Mouse (Mus musculus): Measurements from ENCODE around the gene Ech1. TPM values are rescaled to one million over a fixed set of nuclear protein-coding genes. Genes with fewer than 3 reads are reported as not detected.

Gene Ech1
- polyA plus RNA-seq, 1 experiment from 2014 or later, result 98.0 TPM

- ATAC-seq (ENCODE audit: low FRiP score, low read depth), result no peak
- no peaks in the 10 kb centered on the region for H3K27me3 ChIP-seq
- H3K4me1 ChIP-seq (replicated peaks), result peaks cover 63% of the 10 kb centered on the region
- no peak overlapping the region for H3K4me3 ChIP-seq
- H3K9me3 ChIP-seq, result no peaks in the 10 kb centered on the region
- no peak overlapping the region for H3K4me2 ChIP-seq
- H3K9ac ChIP-seq, result no peak overlapping the region
- H3K27ac ChIP-seq (replicated peaks), result no peak overlapping the region
- 92% methylated on average over 9 of the region's 9 CpGs for WGBS
- peaks cover 69% of the 10 kb centered on the region for H3K36me3 ChIP-seq
These were observed 9.8 kb upstream of the Ech1 start for GRCm38 (mm10) chr7:28815230-28815629.

GRCm38 (mm10) chr7:28816201-28816600, 8.8 kb upstream of the Ech1 start:
- H3K36me3 ChIP-seq, result peaks cover 79% of the 10 kb centered on the region
- no peak overlapping the region for H3K4me3 ChIP-seq
- H3K27ac ChIP-seq (replicated peaks), result no peak overlapping the region
- H3K9me3 ChIP-seq, result no peaks in the 10 kb centered on the region
- H3K27me3 ChIP-seq, result no peaks in the 10 kb centered on the region
- H3K9ac ChIP-seq, result no peak overlapping the region
- whole genome bisulfite sequencing, result 82% methylated on average over 9 of the region's 9 CpGs
- no peak overlapping the region for H3K4me2 ChIP-seq
- H3K4me1 ChIP-seq (replicated peaks), result peaks cover 72% of the 10 kb centered on the region
- ATAC-seq (ENCODE audit: low FRiP score, low read depth), result no peak

GRCm38 (mm10) chr7:28816920-28817319, 8.1 kb upstream of the Ech1 start:
- 89% methylated on average over 10 of the region's 10 CpGs for WGBS
- no peak overlapping the region for H3K9ac ChIP-seq
- H3K4me1 ChIP-seq (replicated peaks), result peaks cover 73% of the 10 kb centered on the region
- H3K4me3 ChIP-seq, result no peak overlapping the region
- H3K9me3 ChIP-seq, result no peaks in the 10 kb centered on the region
- peaks cover 85% of the 10 kb centered on the region for H3K36me3 ChIP-seq
- H3K4me2 ChIP-seq, result no peak overlapping the region
- H3K27ac ChIP-seq (replicated peaks), result no peak overlapping the region
- no peaks in the 10 kb centered on the region for H3K27me3 ChIP-seq
- ATAC-seq (ENCODE audit: low FRiP score, low read depth), result no peak

- Histone ChIP-seq H3K9me3 (no peaks in the 10 kb centered on the region), H3K9ac (no peak overlapping the region), H3K36me3 (peaks cover 91% of the 10 kb centered on the region), H3K4me2 (no peak overlapping the region), H3K4me3 (no peak overlapping the region), H3K27me3 (no peaks in the 10 kb centered on the region), H3K4me1 (replicated peaks) (peaks cover 71% of the 10 kb centered on the region), H3K27ac (replicated peaks) (no peak overlapping the region)
- ATAC-seq (ENCODE audit: low FRiP score, low read depth), result no peak
- WGBS, result 62% methylated on average over 6 of the region's 6 CpGs
These were observed 7.5 kb upstream of the Ech1 start for GRCm38 (mm10) chr7:28817524-28817923.

DNA sequence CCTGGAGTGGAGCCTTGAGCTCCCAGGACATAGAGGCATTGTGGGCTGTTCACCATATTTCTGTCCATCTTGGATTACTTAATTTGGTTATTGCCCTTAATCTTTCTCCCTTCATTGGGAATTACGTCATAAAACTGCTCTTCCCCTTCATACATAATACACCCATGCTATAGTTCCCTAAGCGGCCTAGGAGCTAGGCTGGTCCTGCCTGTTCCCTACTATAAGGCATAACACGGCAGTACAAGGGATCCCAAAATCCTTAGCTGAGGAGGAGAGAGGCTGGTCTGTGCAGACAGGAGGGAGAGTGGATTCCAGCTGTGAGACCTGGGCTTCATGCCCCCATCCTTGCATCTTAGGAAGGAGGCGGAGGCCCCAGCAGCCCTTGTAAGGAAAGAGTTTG, 7.1 kb upstream of the Ech1 start:
- Histone ChIP-seq H3K4me3 (no peak overlapping the region), H3K27ac (replicated peaks) (no peak overlapping the region), H3K9ac (no peak overlapping the region), H3K27me3 (no peaks in the 10 kb centered on the region), H3K36me3 (peaks cover 92% of the 10 kb centered on the region), H3K9me3 (no peaks in the 10 kb centered on the region), H3K4me2 (no peak overlapping the region), H3K4me1 (replicated peaks) (peaks cover 67% of the 10 kb centered on the region)
- no peak for ATAC-seq (ENCODE audit: low FRiP score, low read depth)
- WGBS, result 79% methylated on average over 4 of the region's 4 CpGs

GRCm38 (mm10) chr7:28818436-28818835, 6.6 kb upstream of the Ech1 start:
- 81% methylated on average over 18 of the region's 18 CpGs for WGBS
- Histone ChIP-seq H3K4me2 (no peak overlapping the region), H3K9me3 (no peaks in the 10 kb centered on the region), H3K4me3 (no peak overlapping the region), H3K27me3 (no peaks in the 10 kb centered on the region), H3K36me3 (peaks cover 88% of the 10 kb centered on the region), H3K4me1 (replicated peaks) (peaks cover 62% of the 10 kb centered on the region), H3K27ac (replicated peaks) (no peak overlapping the region), H3K9ac (no peak overlapping the region)
- ATAC-seq (ENCODE audit: low FRiP score, low read depth), result no peak

- no peak overlapping the region for H3K9ac ChIP-seq
- no peaks in the 10 kb centered on the region for H3K27me3 ChIP-seq
- no peak overlapping the region for H3K4me3 ChIP-seq
- peaks cover 82% of the 10 kb centered on the region for H3K36me3 ChIP-seq
- WGBS, result 80% methylated on average over 4 of the region's 4 CpGs
- H3K9me3 ChIP-seq, result no peaks in the 10 kb centered on the region
- no peak overlapping the region for H3K4me2 ChIP-seq
- peaks cover 58% of the 10 kb centered on the region for H3K4me1 ChIP-seq (replicated peaks)
- no peak overlapping the region for H3K27ac ChIP-seq (replicated peaks)
- no peak for ATAC-seq (ENCODE audit: low FRiP score, low read depth)
These were observed 6.1 kb upstream of the Ech1 start for GRCm38 (mm10) chr7:28818861-28819452.

GRCm38 (mm10) chr7:28819571-28819970, 5.4 kb upstream of the Ech1 start:
- no peaks in the 10 kb centered on the region for H3K9me3 ChIP-seq
- 0 out of 2 replicates have a peak overlapping the region, but pooled peaks have one; percentile 33 for H3K27ac ChIP-seq (replicated peaks)
- ATAC-seq (ENCODE audit: low FRiP score, low read depth), result no peak
- WGBS, result 74% methylated on average over 4 of the region's 4 CpGs
- H3K4me2 ChIP-seq, result no peak overlapping the region
- H3K4me3 ChIP-seq, result no peak overlapping the region
- peaks cover 56% of the 10 kb centered on the region for H3K4me1 ChIP-seq (replicated peaks)
- H3K36me3 ChIP-seq, result peaks cover 76% of the 10 kb centered on the region
- H3K9ac ChIP-seq, result no peak overlapping the region
- H3K27me3 ChIP-seq, result no peaks in the 10 kb centered on the region

- Histone ChIP-seq H3K27ac (replicated peaks) (peak overlapping the region; percentile 57; the same call in 1 of the 2 replicates), H3K9me3 (no peaks in the 10 kb centered on the region), H3K27me3 (no peaks in the 10 kb centered on the region), H3K4me1 (replicated peaks) (peaks cover 54% of the 10 kb centered on the region), H3K4me2 (no peak overlapping the region), H3K4me3 (no peak overlapping the region), H3K9ac (peak overlapping the region; percentile 12; the same call in 1 of the 2 replicates), H3K36me3 (peaks cover 66% of the 10 kb centered on the region)
- no peak for ATAC-seq (ENCODE audit: low FRiP score, low read depth)
- WGBS, result 25% methylated on average over 12 of the region's 12 CpGs
These were observed 4.4 kb upstream of the Ech1 start for GRCm38 (mm10) chr7:28820358-28821260.

DNA sequence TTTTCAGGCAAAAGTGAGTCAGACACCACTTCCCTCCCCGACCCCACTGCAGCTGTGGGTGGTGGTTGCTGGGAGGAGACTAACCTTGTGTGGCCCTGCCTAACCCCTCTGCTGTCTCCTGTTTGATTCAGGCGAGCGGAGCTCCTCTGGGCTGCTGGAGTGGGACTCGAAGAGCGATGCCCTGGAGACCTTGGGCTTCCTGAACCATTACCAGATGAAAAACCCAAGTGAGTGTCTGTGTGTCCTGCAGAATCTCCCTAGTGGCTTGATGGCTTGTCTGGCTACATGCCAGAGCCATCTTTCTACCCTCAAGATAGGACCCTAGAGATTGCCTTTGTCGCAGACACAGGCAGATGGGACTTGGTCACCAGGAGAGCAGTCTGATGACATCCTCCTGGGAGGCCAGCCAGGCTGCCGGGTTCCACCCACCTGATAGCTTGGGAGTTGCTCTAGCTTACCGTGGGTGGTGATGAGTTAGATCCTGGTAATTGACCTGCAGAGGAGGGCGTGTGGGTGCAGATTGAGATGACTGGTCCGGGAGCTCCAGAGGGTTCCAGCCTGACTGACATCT, 3.7 kb upstream of the Ech1 start:
- H3K27ac ChIP-seq (replicated peaks), result 0 out of 2 replicates have a peak overlapping the region, but pooled peaks have one; percentile 12
- H3K9ac ChIP-seq, result no peak overlapping the region
- WGBS, result 36% methylated on average over 10 of the region's 10 CpGs
- no peaks in the 10 kb centered on the region for H3K27me3 ChIP-seq
- H3K9me3 ChIP-seq, result no peaks in the 10 kb centered on the region
- peaks cover 54% of the 10 kb centered on the region for H3K4me1 ChIP-seq (replicated peaks)
- ATAC-seq (ENCODE audit: low FRiP score, low read depth), result no peak
- no peak overlapping the region for H3K4me2 ChIP-seq
- H3K36me3 ChIP-seq, result peaks cover 59% of the 10 kb centered on the region
- no peak overlapping the region for H3K4me3 ChIP-seq

GRCm38 (mm10) chr7:28822556-28822955, 2.5 kb upstream of the Ech1 start:
- 50% methylated on average over 1 of the region's 1 CpGs for WGBS
- peaks cover 43% of the 10 kb centered on the region for H3K4me1 ChIP-seq (replicated peaks)
- H3K4me2 ChIP-seq, result no peak overlapping the region

More at GRCm38 (mm10) chr7:28822556-28822955, 2.5 kb upstream of the Ech1 start:
- H3K27ac ChIP-seq (replicated peaks), result no peak overlapping the region
- no peak overlapping the region for H3K9ac ChIP-seq
- no peaks in the 10 kb centered on the region for H3K27me3 ChIP-seq
- no peak for ATAC-seq (ENCODE audit: low FRiP score, low read depth)
- no peak overlapping the region for H3K4me3 ChIP-seq
- H3K36me3 ChIP-seq, result peaks cover 46% of the 10 kb centered on the region
- no peaks in the 10 kb centered on the region for H3K9me3 ChIP-seq
